Mouse (Mus musculus) CD8-positive naive resting alpha-beta T cell, adult 2 months (primary cell): ENCODE measurements at regions not wholly inside any gene's neighbourhood (a gene's known extent, or its start where the extent isn't known, plus 50 kb on each side); places are given as distances from the start of the nearest gene placed in this dataset.

Experiments
- DNase-seq, 2 experiments: peaks; one replicate each; pipeline ENCODE4 v3.0.0; 2022; ENCODE audit warnings: low read depth in 2 of 2, low spot score in 2 of 2

- no peak for DNase-seq
These were observed 119.8 kb upstream of the N6amt1 start for GRCm38 (mm10) chr16:87234199-87234598.

GRCm38 (mm10) chr16:87225595-87225994 is 128.4 kb upstream of the N6amt1 start:
- DNase-seq: no peak

- DNase-seq: no peak
These were observed 128.9 kb upstream of the N6amt1 start for GRCm38 (mm10) chr16:87225085-87225484.

- no peak for DNase-seq
These were observed 130.0 kb upstream of the N6amt1 start for GRCm38 (mm10) chr16:87224024-87224423.

- DNase-seq: no peak
These were observed 133.4 kb upstream of the N6amt1 start for GRCm38 (mm10) chr16:87220611-87221010.

GRCm38 (mm10) chr16:87220201-87220600 is 133.8 kb upstream of the N6amt1 start:
- no peak for DNase-seq

GRCm38 (mm10) chr16:87207875-87208274 is 146.1 kb upstream of the N6amt1 start:
- no peak for DNase-seq

- DNase-seq: no peak
These were observed 163.5 kb upstream of the N6amt1 start for GRCm38 (mm10) chr16:87190471-87190870.

- DNase-seq: no peak
These were observed 165.2 kb upstream of the N6amt1 start for GRCm38 (mm10) chr16:87188737-87189136.

GRCm38 (mm10) chr16:87172395-87172794 is 181.6 kb upstream of the N6amt1 start:
- no peak for DNase-seq

- DNase-seq: no peak
These were observed 214.7 kb upstream of the N6amt1 start for GRCm38 (mm10) chr16:87139301-87139700.

- no peak for DNase-seq
These were observed 217.5 kb upstream of the N6amt1 start for GRCm38 (mm10) chr16:87136503-87136902.

GRCm38 (mm10) chr16:87134452-87134851 is 219.5 kb upstream of the N6amt1 start:
- no peak for DNase-seq

GRCm38 (mm10) chr16:87133874-87134273 is 220.1 kb upstream of the N6amt1 start:
- DNase-seq: no peak

GRCm38 (mm10) chr16:87132082-87132481 is 221.9 kb upstream of the N6amt1 start:
- no peak for DNase-seq

GRCm38 (mm10) chr16:87130733-87131640 is 223.0 kb upstream of the N6amt1 start:
- DNase-seq: no peak

- DNase-seq: no peak
These were observed 225.0 kb upstream of the N6amt1 start for GRCm38 (mm10) chr16:87129021-87129420.

GRCm38 (mm10) chr16:87128230-87128629 is 225.8 kb upstream of the N6amt1 start:
- no peak for DNase-seq

- no peak for DNase-seq
These were observed 229.5 kb upstream of the N6amt1 start for GRCm38 (mm10) chr16:87124519-87124918.

- DNase-seq: no peak
These were observed 250.4 kb upstream of the N6amt1 start for GRCm38 (mm10) chr16:87103599-87103998.

GRCm38 (mm10) chr16:87102057-87102456 is 251.9 kb upstream of the N6amt1 start:
- DNase-seq: no peak

GRCm38 (mm10) chr16:87092011-87092410 is 262.0 kb upstream of the N6amt1 start:
- no peak for DNase-seq

- DNase-seq: no peak
These were observed 264.7 kb upstream of the N6amt1 start for GRCm38 (mm10) chr16:87089322-87089721.
